Mouse (Mus musculus) forebrain, embryonic 14.5 days (tissue): ENCODE measurements around the gene 3110009E18Rik. TPM values are rescaled to one million over a fixed set of nuclear protein-coding genes. Genes with fewer than 3 reads are reported as not detected.

Source experiments
- ATAC-seq: fragments of 200-750 bp; cut with Nextera tagmentation; 2 replicates; pipeline ENCODE4 v1.8.0; 2017; ENCODE audit warnings: mild to moderate bottlenecking, moderate library complexity
- DNase-seq: peaks from one replicate; pipeline ENCODE4 v3.0.0-alpha.2; 2015; ENCODE audit warnings: low spot score
- H3K27ac ChIP-seq: fragments of 300-500 bp; sonication (generic); 2 replicates; pipeline ENCODE4 v1.5.1; 2014; ENCODE audit warnings: low read depth, mild to moderate bottlenecking, control low read depth, low read length, moderate library complexity
- H3K27me3 ChIP-seq: fragments of 300-500 bp; sonication (generic); replicated peaks from 2 replicates; pipeline ENCODE4 v1.6.1; 2014; ENCODE audit warnings: low read length, control low read depth, mixed read lengths; ENCODE audit not compliant: control insufficient read depth, insufficient read depth
- H3K36me3 ChIP-seq: fragments of 300-500 bp; sonication (generic); 2 replicates; pipeline ENCODE4 v1.6.1; 2014; ENCODE audit warnings: low read length, control low read depth; ENCODE audit not compliant: control insufficient read depth, insufficient read depth
- H3K4me1 ChIP-seq: fragments of 300-500 bp; sonication (generic); 2 replicates; pipeline ENCODE4 v1.6.1; 2014; ENCODE audit warnings: antibody characterized with exemption, low read length, control low read depth; ENCODE audit not compliant: control insufficient read depth, insufficient read depth
- H3K4me2 ChIP-seq: fragments of 300-500 bp; sonication (generic); 2 replicates; pipeline ENCODE4 v1.6.1; 2014; ENCODE audit warnings: mild to moderate bottlenecking, control low read depth, low read length
- H3K4me3 ChIP-seq: fragments of 300-500 bp; sonication (generic); 2 replicates; pipeline ENCODE4 v1.5.1; 2014; ENCODE audit warnings: low read depth, low read length, control low read depth
- H3K9ac ChIP-seq: fragments of 300-500 bp; sonication (generic); 2 replicates; pipeline ENCODE4 v1.6.1; 2014; ENCODE audit warnings: mild to moderate bottlenecking, low read length, control low read depth, moderate library complexity
- H3K9me3 ChIP-seq: fragments of 300-500 bp; sonication (generic); replicated peaks from 2 replicates; pipeline ENCODE4 v1.6.1; 2016; ENCODE audit warnings: low read length, control low read depth, mixed read lengths; ENCODE audit not compliant: control insufficient read depth
- WGBS: fragments of 180-500 bp; shearing (Covaris S2); extraction: QIAGEN DNeasy Blood & Tissue Kit; methylation state at CpG from one replicate; pipeline ENCODE4 v1.1.7; 2014; 5-methylcytosine and 5-hydroxymethylcytosine counted together
- polyA plus RNA-seq: library from polyadenylated mRNA; unstranded; fragments of >200 nt; fragmentation: Nextera tagmentation; extraction: Ambion mirVana; gene quantifications from 2 replicates; pipeline ENCODE4 v1.2.1, GENCODE M21; 2014

3110009E18Rik gene
- polyA plus RNA-seq, 1 experiment from 2014 or later = 27.3 TPM

- Histone ChIP-seq H3K9me3 (no peaks in the 10 kb centered on the region), H3K9ac (no peak overlapping the region), H3K4me3 (no peak overlapping the region), H3K4me1 (no peaks in the 10 kb centered on the region), H3K27me3 (no peaks in the 10 kb centered on the region), H3K36me3 (no peaks in the 10 kb centered on the region), H3K27ac (no peak overlapping the region), H3K4me2 (no peak overlapping the region)
- DNase-seq (no peak), ATAC-seq (no peak)
- WGBS = 86% methylated on average over 5 of the region's 5 CpGs
Observed at GRCm38 (mm10) chr1:120203836-120204235, 82.8 kb downstream of the 3110009E18Rik start.

- no peaks in the 10 kb centered on the region for H3K27me3 ChIP-seq
- H3K36me3 ChIP-seq = no peaks in the 10 kb centered on the region
- H3K4me2 ChIP-seq = no peak overlapping the region
- H3K9ac ChIP-seq = no peak overlapping the region
- no peaks in the 10 kb centered on the region for H3K4me1 ChIP-seq
- WGBS = 40% methylated on average over 1 of the region's 1 CpGs
- H3K4me3 ChIP-seq = no peak overlapping the region
- no peaks in the 10 kb centered on the region for H3K9me3 ChIP-seq
- DNase-seq = no peak
- ATAC-seq = no peak
- no peak overlapping the region for H3K27ac ChIP-seq
Observed at GRCm38 (mm10) chr1:120204834-120205233, 83.8 kb downstream of the 3110009E18Rik start.

- Histone ChIP-seq H3K4me1 (no peaks in the 10 kb centered on the region), H3K36me3 (no peaks in the 10 kb centered on the region), H3K27ac (no peak overlapping the region), H3K9ac (no peak overlapping the region), H3K4me3 (no peak overlapping the region), H3K4me2 (no peak overlapping the region), H3K9me3 (no peaks in the 10 kb centered on the region), H3K27me3 (no peaks in the 10 kb centered on the region)
- ATAC-seq (peak; percentile 66; the same call in 1 of the 2 replicates), DNase-seq (peak; percentile 70)
- WGBS = 45% methylated on average over 6 of the region's 6 CpGs
Observed at GRCm38 (mm10) chr1:120207568-120207967, 86.6 kb downstream of the 3110009E18Rik start.

GRCm38 (mm10) chr1:120208502-120209230, 87.7 kb downstream of the 3110009E18Rik start:
- Histone ChIP-seq H3K27me3 (no peaks in the 10 kb centered on the region), H3K9ac (no peak overlapping the region), H3K4me1 (no peaks in the 10 kb centered on the region), H3K4me3 (no peak overlapping the region), H3K9me3 (no peaks in the 10 kb centered on the region), H3K36me3 (no peaks in the 10 kb centered on the region), H3K27ac (no peak overlapping the region), H3K4me2 (no peak overlapping the region)
- ATAC-seq (no peak), DNase-seq (no peak)
- WGBS = 76% methylated on average over 11 of the region's 11 CpGs

GRCm38 (mm10) chr1:120220841-120221240, 99.9 kb downstream of the 3110009E18Rik start:
- Histone ChIP-seq H3K9ac (no peak overlapping the region), H3K4me1 (no peaks in the 10 kb centered on the region), H3K27me3 (no peaks in the 10 kb centered on the region), H3K27ac (no peak overlapping the region), H3K4me2 (no peak overlapping the region), H3K9me3 (no peaks in the 10 kb centered on the region), H3K4me3 (no peak overlapping the region), H3K36me3 (no peaks in the 10 kb centered on the region)
- WGBS = 37% methylated on average over 6 of the region's 6 CpGs
- ATAC-seq (no peak), DNase-seq (no peak)

- no peak overlapping the region for H3K4me2 ChIP-seq
- ATAC-seq = no peak
- 44% methylated on average over 2 of the region's 2 CpGs for WGBS
Observed at GRCm38 (mm10) chr1:120221285-120221684, 100.3 kb downstream of the 3110009E18Rik start.

GRCm38 (mm10) chr1:120223613-120224012, 102.6 kb downstream of the 3110009E18Rik start:
- 91% methylated on average over 4 of the region's 4 CpGs for WGBS
- ATAC-seq (no peak), DNase-seq (no peak)
- Histone ChIP-seq H3K9me3 (no peaks in the 10 kb centered on the region), H3K36me3 (no peaks in the 10 kb centered on the region), H3K4me3 (no peak overlapping the region), H3K4me2 (no peak overlapping the region), H3K27ac (no peak overlapping the region), H3K4me1 (no peaks in the 10 kb centered on the region), H3K27me3 (no peaks in the 10 kb centered on the region), H3K9ac (no peak overlapping the region)

More at GRCm38 (mm10) chr1:120221285-120221684, 100.3 kb downstream of the 3110009E18Rik start:
- no peak overlapping the region for H3K4me3 ChIP-seq
- no peaks in the 10 kb centered on the region for H3K27me3 ChIP-seq
- no peaks in the 10 kb centered on the region for H3K4me1 ChIP-seq
- H3K27ac ChIP-seq = no peak overlapping the region
- no peaks in the 10 kb centered on the region for H3K36me3 ChIP-seq
- DNase-seq = no peak
- no peaks in the 10 kb centered on the region for H3K9me3 ChIP-seq
- H3K9ac ChIP-seq = no peak overlapping the region

- H3K27ac ChIP-seq = no peak overlapping the region
- H3K27me3 ChIP-seq = no peaks in the 10 kb centered on the region
- no peak for DNase-seq
- no peak overlapping the region for H3K4me3 ChIP-seq
- H3K4me2 ChIP-seq = no peak overlapping the region
- H3K9me3 ChIP-seq = no peaks in the 10 kb centered on the region
- no peaks in the 10 kb centered on the region for H3K4me1 ChIP-seq
- WGBS = 85% methylated on average over 10 of the region's 10 CpGs
- ATAC-seq = no peak
- H3K36me3 ChIP-seq = no peaks in the 10 kb centered on the region
- no peak overlapping the region for H3K9ac ChIP-seq
Observed at GRCm38 (mm10) chr1:120229723-120230471, 108.9 kb downstream of the 3110009E18Rik start.

- no peaks in the 10 kb centered on the region for H3K9me3 ChIP-seq
- peak; percentile 52 for DNase-seq
- ATAC-seq = no peak
- H3K27me3 ChIP-seq = no peaks in the 10 kb centered on the region
- no peak overlapping the region for H3K27ac ChIP-seq
- WGBS = 39% methylated on average over 6 of the region's 6 CpGs
- H3K36me3 ChIP-seq = no peaks in the 10 kb centered on the region
- H3K9ac ChIP-seq = no peak overlapping the region
- no peak overlapping the region for H3K4me2 ChIP-seq
- H3K4me3 ChIP-seq = no peak overlapping the region
- no peaks in the 10 kb centered on the region for H3K4me1 ChIP-seq
Observed at GRCm38 (mm10) chr1:120231334-120231733, 110.3 kb downstream of the 3110009E18Rik start.
